Mouse (Mus musculus): Measurements from ENCODE around the gene Nt5c2. TPM values are rescaled to one million over a fixed set of nuclear protein-coding genes. Genes with fewer than 3 reads are reported as not detected.

The Nt5c2 gene
- polyA plus RNA-seq, 1 experiment from 2014 or later: 81.5 TPM

DNA sequence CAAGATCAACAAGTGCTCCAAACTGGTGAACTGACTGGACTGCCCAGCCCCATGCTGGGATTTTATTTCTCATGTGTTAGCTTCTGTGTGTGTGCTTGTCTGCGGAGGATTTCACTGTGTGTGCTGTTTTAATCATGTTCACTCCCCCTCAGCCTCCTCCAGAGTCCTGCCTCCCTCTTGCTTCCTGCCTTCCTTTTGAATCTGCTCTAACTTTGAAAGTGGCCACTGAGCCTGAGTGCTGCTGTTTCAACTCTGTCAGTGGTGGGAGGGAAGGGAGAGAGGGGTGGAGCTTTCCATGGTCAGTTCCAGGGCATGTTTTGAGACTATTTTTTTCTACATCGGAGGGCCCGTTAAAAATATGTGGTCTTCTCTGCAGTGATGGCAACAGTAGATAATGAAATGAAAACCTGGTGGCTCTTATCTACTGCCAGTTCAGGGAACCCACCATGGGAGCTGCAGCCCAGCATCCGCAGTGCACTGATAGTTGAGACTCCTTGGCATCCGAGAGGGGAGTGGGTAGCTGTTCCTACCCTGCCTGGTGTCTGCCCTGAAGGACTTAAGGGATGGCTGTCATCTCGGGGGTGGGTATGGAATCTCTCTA is 150.1 kb downstream of the Nt5c2 start:
- no peaks in the 10 kb centered on the region for H3K9me3 ChIP-seq
- no peaks in the 10 kb centered on the region for H3K4me1 ChIP-seq
- 82% methylated on average over 6 of the region's 6 CpGs for WGBS
- no peak for ATAC-seq (ENCODE audit: low FRiP score, low read depth)
- no peak overlapping the region for H3K4me2 ChIP-seq (replicated peaks)
- H3K9ac ChIP-seq: no peak overlapping the region
- no peak overlapping the region for H3K4me3 ChIP-seq
- H3K36me3 ChIP-seq: no peaks in the 10 kb centered on the region
- no peaks in the 10 kb centered on the region for H3K27me3 ChIP-seq (replicated peaks)
- H3K27ac ChIP-seq: no peak overlapping the region

DNA sequence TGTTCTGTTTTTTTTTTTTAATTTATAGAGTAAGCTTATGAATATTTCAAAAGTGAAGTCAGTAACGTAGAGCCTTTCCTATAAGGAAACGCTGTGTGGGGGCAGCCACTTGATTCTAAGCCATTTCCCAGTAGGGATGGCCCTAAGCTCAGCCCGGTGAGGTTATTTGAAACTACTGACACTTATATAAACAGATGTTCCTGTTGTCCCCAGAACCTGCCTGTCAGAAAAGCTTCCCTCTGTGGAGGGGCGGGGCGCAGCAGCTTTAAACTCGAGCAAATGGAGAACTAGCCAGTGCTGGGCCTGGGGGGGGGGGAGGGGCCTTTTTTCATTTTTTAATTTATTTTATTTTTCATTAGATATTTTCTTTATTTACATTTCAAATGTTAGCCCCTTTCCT is 150.9 kb downstream of the Nt5c2 start:
- Histone ChIP-seq H3K9ac (no peak overlapping the region), H3K36me3 (0 out of 2 replicates have a peak, but pooled peaks cover 1% of the 10 kb centered on the region), H3K4me2 (replicated peaks) (no peak overlapping the region), H3K4me3 (no peak overlapping the region), H3K9me3 (no peaks in the 10 kb centered on the region), H3K4me1 (no peaks in the 10 kb centered on the region), H3K27me3 (replicated peaks) (no peaks in the 10 kb centered on the region), H3K27ac (no peak overlapping the region)
- 54% methylated on average over 6 of the region's 6 CpGs for WGBS
- ATAC-seq (ENCODE audit: low FRiP score, low read depth): no peak

DNA sequence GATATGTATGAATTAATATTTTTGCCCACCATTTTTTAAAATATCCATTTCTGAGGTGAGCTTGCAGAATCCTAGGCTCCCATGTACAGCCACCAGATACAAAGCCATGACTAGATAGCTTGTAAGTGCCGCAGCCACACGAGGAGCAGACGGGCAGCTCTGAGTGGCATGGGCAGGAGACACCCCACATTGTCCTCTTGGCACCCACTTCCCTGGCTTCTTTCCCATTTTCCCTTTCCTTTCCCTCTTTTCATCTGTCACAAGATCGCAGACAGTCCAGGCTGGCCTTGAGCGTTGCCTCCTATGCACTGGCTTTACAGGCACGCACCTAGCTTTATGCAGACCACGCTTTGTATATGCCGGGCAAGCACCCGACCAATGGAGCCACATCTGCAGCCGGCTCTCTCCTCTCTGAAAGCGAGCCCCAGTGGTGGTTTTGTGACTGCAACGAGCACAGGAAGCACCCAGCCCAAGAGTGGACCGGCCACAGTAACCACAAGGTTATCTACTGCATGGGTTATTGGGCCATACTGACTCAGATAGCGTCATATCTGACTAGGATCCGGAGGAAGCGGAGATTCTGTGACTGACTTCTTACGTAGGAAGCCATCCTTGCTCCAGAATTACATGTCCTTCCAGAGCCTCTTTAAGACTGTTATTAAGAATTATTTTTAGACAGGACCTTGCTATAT is 151.6 kb downstream of the Nt5c2 start:
- no peaks in the 10 kb centered on the region for H3K4me1 ChIP-seq
- H3K27ac ChIP-seq: no peak overlapping the region
- 0 out of 2 replicates have a peak, but pooled peaks cover 3% of the 10 kb centered on the region for H3K36me3 ChIP-seq
- H3K9me3 ChIP-seq: no peaks in the 10 kb centered on the region
- 88% methylated on average over 17 of the region's 17 CpGs for WGBS
- ATAC-seq (ENCODE audit: low FRiP score, low read depth): no peak
- no peak overlapping the region for H3K4me2 ChIP-seq (replicated peaks)
- H3K27me3 ChIP-seq (replicated peaks): no peaks in the 10 kb centered on the region
- no peak overlapping the region for H3K9ac ChIP-seq
- no peak overlapping the region for H3K4me3 ChIP-seq

DNA sequence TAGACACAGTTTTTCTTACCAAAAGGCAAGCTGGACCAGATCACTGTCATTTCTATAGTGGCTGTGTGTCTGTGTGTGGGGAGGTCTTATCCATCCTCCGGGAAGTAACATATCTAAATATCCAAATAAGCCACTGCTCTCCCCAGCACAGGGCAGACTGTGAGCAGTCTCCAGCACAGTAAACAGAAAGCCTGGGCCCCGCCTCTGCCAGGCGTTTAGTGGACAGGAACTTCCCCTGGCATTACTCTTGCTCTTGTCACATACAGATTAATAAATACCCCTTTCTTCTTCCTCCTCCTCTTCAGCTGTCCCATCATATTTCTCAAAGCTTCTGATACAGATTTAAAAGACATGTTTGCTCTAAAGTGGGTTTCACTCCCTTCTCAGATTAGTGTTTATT is 152.4 kb downstream of the Nt5c2 start:
- H3K4me2 ChIP-seq (replicated peaks): no peak overlapping the region
- no peak overlapping the region for H3K27ac ChIP-seq
- ATAC-seq (ENCODE audit: low FRiP score, low read depth): no peak
- H3K4me1 ChIP-seq: peaks cover under 1% of the 10 kb centered on the region; the same call in 1 of the 2 replicates
- H3K9me3 ChIP-seq: no peaks in the 10 kb centered on the region
- 71% methylated on average over 3 of the region's 3 CpGs for whole genome bisulfite sequencing
- no peak overlapping the region for H3K9ac ChIP-seq
- 0 out of 2 replicates have a peak, but pooled peaks cover 3% of the 10 kb centered on the region for H3K36me3 ChIP-seq
- H3K4me3 ChIP-seq: no peak overlapping the region
- H3K27me3 ChIP-seq (replicated peaks): no peaks in the 10 kb centered on the region

DNA sequence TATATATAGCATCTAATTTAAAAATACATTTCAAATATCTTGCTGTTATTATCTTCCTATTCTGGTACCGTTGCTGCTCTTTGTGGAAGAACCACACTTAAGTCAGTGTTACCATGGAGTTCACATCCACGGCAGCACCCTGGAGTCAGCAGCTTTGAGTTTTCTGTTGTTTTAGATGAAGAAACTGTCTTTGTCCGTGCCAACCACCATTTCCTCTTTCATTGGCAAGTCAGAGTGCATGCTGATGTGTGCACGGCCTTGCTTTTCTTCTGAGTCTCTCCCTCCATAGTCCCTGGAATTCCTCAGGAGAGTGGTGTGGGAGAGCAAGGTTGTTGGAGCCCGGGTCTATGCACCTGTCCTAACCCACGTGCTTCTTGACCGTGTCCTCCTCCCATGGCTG is 156.8 kb downstream of the Nt5c2 start:
- H3K4me3 ChIP-seq: no peak overlapping the region
- no peak overlapping the region for H3K4me2 ChIP-seq (replicated peaks)
- 86% methylated on average over 7 of the region's 7 CpGs for WGBS
- no peak overlapping the region for H3K27ac ChIP-seq
- H3K4me1 ChIP-seq: peaks cover 15% of the 10 kb centered on the region
- H3K9ac ChIP-seq: no peak overlapping the region
- no peaks in the 10 kb centered on the region for H3K9me3 ChIP-seq
- no peaks in the 10 kb centered on the region for H3K27me3 ChIP-seq (replicated peaks)
- ATAC-seq (ENCODE audit: low FRiP score, low read depth): no peak
- H3K36me3 ChIP-seq: 0 out of 2 replicates have a peak, but pooled peaks cover 3% of the 10 kb centered on the region

DNA sequence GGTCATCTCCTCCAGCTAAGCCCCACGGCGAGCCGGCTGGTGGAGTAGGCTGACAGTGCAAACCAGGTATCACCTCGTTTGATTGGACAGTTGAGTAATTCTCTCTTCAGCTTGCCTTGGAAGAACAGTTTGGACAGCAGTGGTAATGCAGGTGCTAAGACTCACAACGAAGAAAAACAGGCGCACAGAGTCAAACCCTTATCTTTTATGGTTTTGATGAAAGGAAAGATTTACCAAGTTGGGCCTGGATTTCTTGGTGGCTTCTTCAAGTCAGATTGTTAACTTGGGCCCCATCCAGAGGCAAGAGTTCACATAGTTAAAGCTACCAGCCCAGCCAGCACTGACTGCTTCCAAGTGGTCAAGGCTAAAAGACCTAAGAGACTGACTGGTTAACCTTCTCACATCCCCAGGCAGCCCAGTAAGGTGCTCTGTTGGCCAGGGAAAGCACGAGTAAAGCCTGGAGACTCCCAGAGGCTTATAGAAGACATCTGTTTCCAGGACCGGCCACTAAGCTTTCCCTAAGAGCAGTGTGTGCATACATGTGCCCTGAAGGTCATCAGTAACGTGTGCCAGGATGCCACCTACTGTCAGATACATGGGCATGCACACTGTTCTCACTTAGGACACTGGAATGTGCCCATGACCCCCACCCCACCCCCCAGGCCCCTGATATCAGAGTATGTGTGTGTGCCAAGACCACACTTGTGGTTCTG is 157.5 kb downstream of the Nt5c2 start:
- 71% methylated on average over 9 of the region's 9 CpGs for WGBS
- Histone ChIP-seq H3K4me3 (no peak overlapping the region), H3K9ac (0 out of 2 replicates have a peak overlapping the region, but pooled peaks have one; percentile 3), H3K4me2 (replicated peaks) (no peak overlapping the region), H3K27ac (no peak overlapping the region), H3K36me3 (0 out of 2 replicates have a peak, but pooled peaks cover 3% of the 10 kb centered on the region), H3K9me3 (no peaks in the 10 kb centered on the region), H3K27me3 (replicated peaks) (no peaks in the 10 kb centered on the region), H3K4me1 (peaks cover 15% of the 10 kb centered on the region)
- no peak for ATAC-seq (ENCODE audit: low FRiP score, low read depth)

DNA sequence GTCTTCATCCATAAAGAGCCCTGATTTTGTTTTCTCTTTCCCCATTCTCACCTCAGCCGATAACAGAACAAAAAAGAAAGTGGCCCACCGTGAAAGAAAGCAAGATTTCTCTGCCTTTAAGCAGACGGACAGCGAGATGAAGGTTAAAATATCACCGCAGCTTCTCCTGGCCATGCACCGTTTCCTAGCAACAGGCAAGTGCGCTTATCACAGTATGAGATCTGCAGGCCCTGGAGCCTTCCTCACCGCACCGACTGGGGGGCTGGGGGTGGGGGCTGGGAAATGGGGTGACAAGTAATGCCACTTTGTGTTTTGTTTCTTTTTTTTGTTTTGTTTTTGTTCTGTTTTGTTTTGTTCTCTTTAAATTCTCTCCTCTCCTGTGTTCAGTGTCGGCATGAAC is 158.2 kb downstream of the Nt5c2 start:
- 0 out of 2 replicates have a peak overlapping the region, but pooled peaks have one; percentile 2 for H3K4me2 ChIP-seq (replicated peaks)
- no peak overlapping the region for H3K4me3 ChIP-seq
- H3K9me3 ChIP-seq: no peaks in the 10 kb centered on the region
- H3K4me1 ChIP-seq: peaks cover 15% of the 10 kb centered on the region
- 20% methylated on average over 10 of the region's 10 CpGs for WGBS
- H3K9ac ChIP-seq: 0 out of 2 replicates have a peak overlapping the region, but pooled peaks have one; percentile 3
- H3K36me3 ChIP-seq: 0 out of 2 replicates have a peak, but pooled peaks cover 3% of the 10 kb centered on the region
- no peaks in the 10 kb centered on the region for H3K27me3 ChIP-seq (replicated peaks)
- H3K27ac ChIP-seq: no peak overlapping the region
- no peak for ATAC-seq (ENCODE audit: low FRiP score, low read depth)

DNA sequence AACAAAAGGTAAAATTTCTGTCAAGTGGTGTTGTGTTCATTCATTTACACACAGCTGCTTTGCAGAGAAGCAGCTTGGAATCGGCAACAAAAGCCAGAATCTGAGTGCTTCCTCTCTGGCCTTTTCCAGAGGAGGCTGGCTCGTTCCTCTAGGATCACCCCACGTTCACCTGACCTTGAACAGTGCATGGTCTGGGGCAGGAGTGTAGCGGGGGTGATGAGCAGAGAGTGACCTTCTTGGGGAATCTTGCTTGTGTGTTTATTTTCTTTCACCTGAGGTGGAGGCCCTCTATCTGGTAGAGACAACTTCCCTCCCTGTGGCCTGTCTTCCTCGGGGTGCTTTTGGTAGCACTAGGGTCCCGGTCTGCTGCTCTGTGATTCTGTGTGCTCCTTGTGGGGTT is 158.7 kb downstream of the Nt5c2 start:
- ATAC-seq (ENCODE audit: low FRiP score, low read depth): no peak
- Histone ChIP-seq H3K27me3 (replicated peaks) (no peaks in the 10 kb centered on the region), H3K9me3 (no peaks in the 10 kb centered on the region), H3K4me1 (peaks cover 15% of the 10 kb centered on the region), H3K36me3 (0 out of 2 replicates have a peak, but pooled peaks cover 3% of the 10 kb centered on the region), H3K4me2 (replicated peaks) (0 out of 2 replicates have a peak overlapping the region, but pooled peaks have one; percentile 2), H3K9ac (no peak overlapping the region), H3K27ac (no peak overlapping the region), H3K4me3 (no peak overlapping the region)
- WGBS: 62% methylated on average over 6 of the region's 6 CpGs

DNA sequence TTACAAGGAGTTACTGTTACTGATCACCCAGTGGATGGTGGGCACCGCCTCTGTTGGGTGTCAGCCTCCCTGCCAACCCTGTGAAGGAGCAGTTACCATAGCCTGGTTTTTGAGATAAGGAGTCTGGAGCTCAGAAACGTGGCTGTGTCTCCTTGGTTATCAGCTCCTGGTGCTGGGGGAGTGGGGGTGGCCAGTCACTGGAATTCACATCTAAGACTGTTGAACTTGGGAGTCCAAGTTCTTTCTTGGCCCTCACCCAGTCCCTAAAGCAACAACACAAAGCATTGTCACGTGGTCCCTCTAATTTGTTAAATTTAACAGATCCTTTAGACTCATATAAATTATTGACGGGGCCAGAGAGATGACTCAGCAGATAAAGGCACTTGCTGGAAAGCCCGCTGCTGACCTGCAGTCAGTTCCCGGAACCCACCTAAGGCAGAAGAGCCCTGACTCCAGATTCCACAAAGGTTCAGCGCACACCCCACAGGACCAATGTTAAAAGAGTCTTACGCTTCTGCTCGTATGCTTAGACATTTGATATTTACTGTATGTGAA is 165.4 kb downstream of the Nt5c2 start:
- no peak for ATAC-seq (ENCODE audit: low FRiP score, low read depth)
- H3K4me3 ChIP-seq: no peak overlapping the region
- H3K27me3 ChIP-seq (replicated peaks): no peaks in the 10 kb centered on the region
- no peak overlapping the region for H3K4me2 ChIP-seq (replicated peaks)
- H3K4me1 ChIP-seq: peaks cover 3% of the 10 kb centered on the region; the same call in 1 of the 2 replicates
- H3K36me3 ChIP-seq: no peaks in the 10 kb centered on the region
- no peak overlapping the region for H3K27ac ChIP-seq
- WGBS: 71% methylated on average over 9 of the region's 9 CpGs
- no peak overlapping the region for H3K9ac ChIP-seq
- no peaks in the 10 kb centered on the region for H3K9me3 ChIP-seq

DNA sequence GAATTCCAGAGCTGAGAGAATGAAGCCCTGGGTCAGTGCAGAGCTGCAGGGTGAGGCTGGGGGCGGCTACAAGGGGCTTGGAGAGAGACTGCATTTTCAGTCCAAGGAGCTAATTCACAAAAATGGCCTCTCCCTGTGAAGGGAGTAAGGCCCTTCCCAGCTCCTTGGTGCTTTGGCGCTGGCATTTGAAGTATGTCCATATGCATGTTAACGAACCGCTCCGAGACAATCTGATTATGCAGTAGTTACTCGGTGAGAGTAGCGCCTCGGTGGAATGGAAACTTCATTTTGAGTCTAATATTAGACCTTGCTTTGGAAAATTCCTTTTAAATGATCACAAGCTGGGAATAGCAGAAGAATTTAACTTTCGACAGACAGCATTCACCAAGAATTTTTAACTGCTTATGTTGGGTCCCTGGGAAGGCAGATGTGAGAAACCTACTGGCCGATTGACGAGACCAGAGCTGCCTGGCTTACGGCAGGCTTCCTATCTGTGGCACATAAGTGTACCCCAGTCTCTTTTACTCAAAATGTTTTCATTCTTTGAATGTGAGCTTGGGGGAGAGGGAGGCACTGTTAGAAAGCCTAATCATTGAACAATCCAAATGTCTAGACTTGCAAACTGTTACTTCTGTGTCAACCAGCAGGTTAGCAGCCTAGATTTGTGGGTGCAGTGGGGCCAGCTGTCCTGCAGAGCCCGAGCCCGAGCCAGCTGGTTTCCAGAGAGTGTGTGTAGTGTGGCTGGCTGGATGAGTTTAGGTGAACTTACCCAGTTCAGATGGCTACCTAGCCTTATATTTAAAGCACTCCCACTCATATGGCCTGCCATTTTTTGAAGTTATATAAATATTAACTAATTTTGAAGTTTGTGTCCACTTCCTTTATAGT is 166.3 kb downstream of the Nt5c2 start:
- WGBS: 82% methylated on average over 14 of the region's 14 CpGs
- H3K4me3 ChIP-seq: no peak overlapping the region
- H3K9me3 ChIP-seq: no peaks in the 10 kb centered on the region
- no peak overlapping the region for H3K9ac ChIP-seq
- no peak for ATAC-seq (ENCODE audit: low FRiP score, low read depth)
- H3K36me3 ChIP-seq: no peaks in the 10 kb centered on the region
- peaks cover 3% of the 10 kb centered on the region; the same call in 1 of the 2 replicates for H3K4me1 ChIP-seq
- no peak overlapping the region for H3K4me2 ChIP-seq (replicated peaks)
- H3K27ac ChIP-seq: no peak overlapping the region
- H3K27me3 ChIP-seq (replicated peaks): no peaks in the 10 kb centered on the region

DNA sequence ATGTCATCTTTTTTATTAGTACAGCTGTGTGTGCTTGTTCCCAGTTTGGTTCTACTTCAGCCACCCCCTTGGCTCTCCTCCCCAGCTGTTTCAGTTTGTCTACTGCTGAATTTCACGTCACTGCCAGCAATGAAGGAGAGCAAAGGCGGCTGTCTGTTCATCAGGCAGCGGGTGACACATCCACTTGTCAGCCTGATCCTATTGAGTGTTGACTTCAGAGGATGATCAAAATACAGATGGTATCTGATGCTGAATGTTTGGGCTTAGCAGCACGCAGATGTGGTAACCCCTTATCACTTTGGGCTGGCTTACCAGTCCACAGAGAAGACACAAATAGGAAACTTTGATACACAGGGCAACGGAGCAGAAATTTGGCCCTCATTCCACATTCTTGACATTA is 168.5 kb downstream of the Nt5c2 start:
- Histone ChIP-seq H3K36me3 (no peaks in the 10 kb centered on the region), H3K4me3 (no peak overlapping the region), H3K27ac (no peak overlapping the region), H3K4me1 (peaks cover 3% of the 10 kb centered on the region; the same call in 1 of the 2 replicates), H3K9me3 (no peaks in the 10 kb centered on the region), H3K4me2 (replicated peaks) (no peak overlapping the region), H3K27me3 (replicated peaks) (no peaks in the 10 kb centered on the region), H3K9ac (no peak overlapping the region)
- WGBS: 84% methylated on average over 5 of the region's 5 CpGs
- ATAC-seq (ENCODE audit: low FRiP score, low read depth): no peak

Data from neural tube, embryonic 12.5 days (tissue).